Mouse (Mus musculus) hindbrain, embryonic 13.5 days (tissue): Measurements from ENCODE around the gene Plek2. TPM values are rescaled to one million over a fixed set of nuclear protein-coding genes. Genes with fewer than 3 reads are reported as not detected.
A peak's percentile ranks its signal among the peaks of the same experiment; 100 is the strongest.

Experiments used
- ATAC-seq: fragments of 200-750 bp; cut with Nextera tagmentation; 2 replicates; pipeline ENCODE4 v1.8.0; 2017; ENCODE audit warnings: moderate TSS enrichment; ENCODE audit not compliant: low FRiP score
- H3K27ac ChIP-seq: fragments of 300-500 bp; sonication (generic); 2 replicates; pipeline ENCODE4 v1.5.1; 2015; ENCODE audit warnings: inconsistent platforms, mild to moderate bottlenecking, moderate library complexity
- H3K27me3 ChIP-seq: fragments of 300-500 bp; sonication (generic); 2 replicates; pipeline ENCODE4 v1.6.1; 2015; ENCODE audit warnings: mild to moderate bottlenecking, inconsistent platforms
- H3K36me3 ChIP-seq: fragments of 300-500 bp; sonication (generic); 2 replicates; pipeline ENCODE4 v1.6.1; 2015; ENCODE audit warnings: mild to moderate bottlenecking, inconsistent platforms
- H3K4me1 ChIP-seq: fragments of 300-500 bp; sonication (generic); replicated peaks from 2 replicates; pipeline ENCODE4 v1.6.1; 2015; ENCODE audit warnings: inconsistent platforms
- H3K4me2 ChIP-seq: fragments of 300-500 bp; sonication (generic); 2 replicates; pipeline ENCODE4 v1.6.1; 2015; ENCODE audit warnings: inconsistent platforms, mild to moderate bottlenecking, moderate library complexity
- H3K4me3 ChIP-seq: fragments of 300-500 bp; sonication (generic); 2 replicates; pipeline ENCODE4 v1.5.1; 2015; ENCODE audit warnings: mild to moderate bottlenecking, inconsistent platforms
- H3K9ac ChIP-seq: fragments of 300-500 bp; sonication (generic); 2 replicates; pipeline ENCODE4 v1.6.1; 2015; ENCODE audit warnings: mild to moderate bottlenecking, inconsistent platforms
- H3K9me3 ChIP-seq: fragments of 300-500 bp; sonication (generic); 2 replicates; pipeline ENCODE4 v1.6.1; 2016; ENCODE audit warnings: inconsistent platforms
- WGBS: fragments of 180-500 bp; shearing (Covaris S2); methylation state at CpG from one replicate; pipeline ENCODE4 v1.1.7; 2015; 5-methylcytosine and 5-hydroxymethylcytosine counted together
- polyA plus RNA-seq: library from polyadenylated mRNA; unstranded; fragments of >200 nt; fragmentation: Nextera tagmentation; extraction: Ambion mirVana; gene quantifications from 2 replicates; pipeline ENCODE4 v1.2.1, GENCODE M21; 2015

Gene Plek2
- polyA plus RNA-seq, 1 experiment from 2014 or later, result 1.1 TPM

DNA sequence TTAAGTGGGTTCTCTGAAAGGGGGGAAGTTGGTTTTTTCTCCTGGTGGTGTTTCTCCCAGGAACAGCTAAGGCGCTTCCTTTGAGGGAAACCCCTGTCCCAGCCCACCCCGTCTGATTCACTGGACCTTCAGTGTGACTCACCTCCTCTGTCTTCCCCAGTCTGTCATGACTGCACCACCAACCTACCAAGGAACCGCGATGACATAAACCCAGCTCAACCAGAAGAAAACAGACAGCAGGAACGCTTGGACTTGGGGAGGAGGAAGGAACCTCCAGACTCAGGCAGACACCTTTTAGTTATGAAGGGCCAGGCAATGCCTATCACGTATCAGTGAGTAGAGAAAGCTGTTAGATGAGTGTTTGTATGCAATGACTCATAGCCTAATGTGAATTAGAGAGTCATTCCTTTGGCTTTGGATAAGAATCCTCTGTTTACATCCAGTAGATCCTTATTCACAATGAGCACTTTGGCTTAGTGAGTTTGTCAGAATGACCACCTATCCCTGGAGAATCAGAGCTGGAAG is 1.4 kb upstream of the Plek2 start:
- Histone ChIP-seq H3K9me3 (no peaks in the 10 kb centered on the region), H3K4me1 (peaks cover 23% of the 10 kb centered on the region), H3K9ac (no peak overlapping the region), H3K4me2 (no peak overlapping the region), H3K27ac (no peak overlapping the region), H3K4me3 (no peak overlapping the region), H3K27me3 (peaks cover 82% of the 10 kb centered on the region), H3K36me3 (no peaks in the 10 kb centered on the region)
- no peak for ATAC-seq
- 79% methylated on average over 6 of the region's 6 CpGs for WGBS

DNA sequence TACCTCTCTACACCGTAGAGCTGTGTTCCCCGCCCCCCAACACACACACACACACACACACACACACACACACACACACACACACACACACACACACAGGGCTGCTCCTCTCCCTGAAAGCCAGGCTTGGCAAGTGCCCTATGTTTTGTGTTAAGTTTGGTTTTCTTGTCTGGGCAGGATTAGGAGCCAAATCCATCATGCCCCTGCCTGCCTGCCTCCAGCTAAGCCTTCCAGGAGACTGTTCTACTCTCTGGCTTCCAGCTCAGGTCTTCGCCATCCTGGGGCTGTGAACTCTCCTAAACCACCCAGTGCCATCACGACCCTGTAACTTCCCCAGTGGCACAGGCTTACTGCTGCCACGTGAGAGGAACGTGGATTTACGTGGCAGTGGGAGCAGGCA is 2.3 kb downstream of the Plek2 start:
- no peak for ATAC-seq
- peaks cover 49% of the 10 kb centered on the region for H3K27me3 ChIP-seq

DNA sequence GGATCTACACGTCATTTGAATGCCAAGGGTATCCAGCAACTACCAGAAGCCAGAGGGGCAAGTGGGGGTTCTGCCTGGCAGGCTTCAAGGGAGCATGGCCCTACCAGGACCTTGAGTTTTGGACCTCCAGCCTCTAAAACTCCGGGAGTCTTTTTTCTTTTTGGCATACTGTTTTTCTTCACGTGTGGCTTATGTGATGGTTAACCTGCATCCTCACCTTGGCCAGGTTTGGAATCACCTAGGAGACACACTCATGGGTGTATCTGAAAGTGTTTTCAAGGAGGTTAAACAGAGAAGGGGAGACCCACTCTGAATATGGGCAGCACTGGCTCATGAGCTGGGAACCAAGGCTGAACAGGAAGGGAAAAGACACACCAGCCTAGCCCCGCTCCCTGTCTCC is 3.5 kb downstream of the Plek2 start:
- Histone ChIP-seq H3K36me3 (no peaks in the 10 kb centered on the region), H3K4me3 (no peak overlapping the region), H3K27ac (no peak overlapping the region), H3K4me2 (no peak overlapping the region), H3K27me3 (peaks cover 38% of the 10 kb centered on the region), H3K4me1 (peaks cover 8% of the 10 kb centered on the region), H3K9ac (no peak overlapping the region), H3K9me3 (no peaks in the 10 kb centered on the region)
- ATAC-seq, result no peak
- WGBS, result 87% methylated on average over 4 of the region's 4 CpGs

More for the DNA sequence above, 2.3 kb downstream of the Plek2 start:
- no peak overlapping the region for H3K4me2 ChIP-seq
- WGBS, result 90% methylated on average over 6 of the region's 7 CpGs
- H3K36me3 ChIP-seq, result no peaks in the 10 kb centered on the region
- peaks cover 8% of the 10 kb centered on the region for H3K4me1 ChIP-seq
- no peak overlapping the region for H3K4me3 ChIP-seq
- no peak overlapping the region for H3K9ac ChIP-seq
- H3K9me3 ChIP-seq, result no peaks in the 10 kb centered on the region
- no peak overlapping the region for H3K27ac ChIP-seq

DNA sequence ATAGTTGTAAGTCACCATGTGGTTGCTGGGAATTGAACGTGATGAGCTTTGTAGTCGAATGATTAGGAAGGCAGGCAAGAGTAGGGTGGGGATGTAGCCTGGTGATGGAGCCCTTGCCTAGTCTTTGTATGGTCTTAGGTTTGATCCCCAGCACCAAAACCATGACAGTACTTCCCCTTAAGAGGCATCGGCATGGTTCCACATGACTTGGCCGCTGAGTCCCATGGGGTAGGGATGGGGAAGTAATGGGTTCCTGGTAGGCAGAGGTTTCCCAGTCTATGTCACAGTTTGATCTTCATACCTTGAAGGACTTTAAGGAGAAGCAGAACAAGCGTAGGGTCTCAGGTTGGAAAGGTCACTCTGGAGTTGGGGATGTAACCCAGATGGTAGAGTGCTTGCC is 5.3 kb downstream of the Plek2 start:
- Histone ChIP-seq H3K4me2 (no peak overlapping the region), H3K27me3 (peaks cover 20% of the 10 kb centered on the region), H3K36me3 (no peaks in the 10 kb centered on the region), H3K27ac (no peak overlapping the region), H3K4me3 (no peak overlapping the region), H3K9ac (no peak overlapping the region), H3K4me1 (peaks cover 1% of the 10 kb centered on the region), H3K9me3 (no peaks in the 10 kb centered on the region)
- WGBS, result 91% methylated on average over 5 of the region's 5 CpGs
- no peak for ATAC-seq

DNA sequence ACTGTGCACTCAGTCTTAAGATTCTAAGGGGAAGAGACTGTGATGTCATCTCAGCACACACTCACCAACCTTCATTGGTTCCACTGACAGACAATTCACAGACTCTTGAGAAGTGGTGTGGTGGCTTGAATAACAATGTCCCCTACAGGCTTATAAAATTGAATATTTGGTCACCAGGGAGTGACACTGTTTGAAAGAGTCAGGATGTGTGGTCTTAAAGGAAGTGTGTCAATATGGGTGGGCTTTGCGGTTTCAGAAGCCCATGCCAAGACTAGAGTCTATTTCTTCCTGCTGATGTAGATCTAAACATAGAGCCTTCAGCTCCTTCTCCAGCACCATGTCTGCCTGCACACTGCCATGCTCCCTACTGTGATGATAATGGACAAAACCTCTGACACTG is 8.9 kb downstream of the Plek2 start:
- ATAC-seq, result no peak
- H3K9ac ChIP-seq, result no peak overlapping the region
- H3K4me3 ChIP-seq, result no peak overlapping the region
- 88% methylated on average over 1 of the region's 1 CpGs for WGBS
- no peaks in the 10 kb centered on the region for H3K36me3 ChIP-seq
- H3K27me3 ChIP-seq, result 0 out of 2 replicates have a peak, but pooled peaks cover 3% of the 10 kb centered on the region
- H3K4me1 ChIP-seq, result no peaks in the 10 kb centered on the region
- no peak overlapping the region for H3K27ac ChIP-seq
- no peaks in the 10 kb centered on the region for H3K9me3 ChIP-seq
- no peak overlapping the region for H3K4me2 ChIP-seq

DNA sequence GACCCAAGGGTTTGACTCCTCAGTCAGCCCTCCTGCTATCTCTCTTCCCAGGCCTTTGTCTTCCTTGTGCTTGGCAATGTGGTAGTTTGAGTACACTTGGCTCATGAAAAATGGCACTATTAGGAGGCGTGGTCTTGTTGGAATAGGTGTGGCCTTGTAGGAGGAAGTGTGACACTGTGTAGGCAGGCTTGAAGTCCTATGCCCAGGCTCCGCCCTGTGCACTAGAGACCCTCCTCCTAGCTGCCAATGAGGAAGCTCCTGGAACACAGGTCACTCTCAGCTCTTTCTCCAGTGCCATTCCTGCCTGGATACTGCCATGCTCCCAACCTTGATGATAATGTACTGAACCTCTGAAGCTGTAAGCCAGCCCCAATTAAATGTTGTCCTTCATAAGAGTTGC is 15.6 kb downstream of the Plek2 start:
- no peak overlapping the region for H3K4me2 ChIP-seq
- no peak overlapping the region for H3K4me3 ChIP-seq
- 65% methylated on average over 2 of the region's 2 CpGs for WGBS
- H3K27ac ChIP-seq, result no peak overlapping the region
- no peak for ATAC-seq
- peaks cover 12% of the 10 kb centered on the region for H3K36me3 ChIP-seq
- no peaks in the 10 kb centered on the region for H3K4me1 ChIP-seq
- 0 out of 2 replicates have a peak, but pooled peaks cover 5% of the 10 kb centered on the region for H3K9me3 ChIP-seq
- H3K27me3 ChIP-seq, result no peaks in the 10 kb centered on the region
- H3K9ac ChIP-seq, result no peak overlapping the region

DNA sequence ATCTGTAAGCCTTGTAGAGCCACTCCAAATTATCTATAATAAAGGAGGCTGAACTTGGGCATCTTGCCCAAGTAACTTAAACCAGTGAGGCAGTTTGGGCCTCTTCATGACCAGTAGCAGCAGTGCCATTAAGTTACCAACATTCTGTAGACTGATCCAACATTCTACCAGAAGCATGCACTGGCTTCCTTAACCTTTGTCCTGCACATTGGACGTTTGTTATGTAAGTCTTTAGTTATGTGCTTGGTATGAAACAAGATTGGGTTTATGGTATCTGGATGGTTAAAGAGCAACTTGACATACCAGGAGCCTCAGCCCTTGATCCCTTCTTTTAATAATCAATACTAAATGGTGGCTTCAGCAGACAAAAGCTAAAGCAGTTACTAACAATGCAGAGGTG is 16.7 kb downstream of the Plek2 start:
- peaks cover 21% of the 10 kb centered on the region for H3K36me3 ChIP-seq
- 0 out of 2 replicates have a peak, but pooled peaks cover 5% of the 10 kb centered on the region for H3K9me3 ChIP-seq
- H3K27me3 ChIP-seq, result no peaks in the 10 kb centered on the region
- no peak for ATAC-seq
- H3K9ac ChIP-seq, result no peak overlapping the region
- H3K27ac ChIP-seq, result no peak overlapping the region
- 78% methylated on average over 1 of the region's 1 CpGs for WGBS
- no peak overlapping the region for H3K4me2 ChIP-seq
- no peak overlapping the region for H3K4me3 ChIP-seq
- H3K4me1 ChIP-seq, result no peaks in the 10 kb centered on the region

DNA sequence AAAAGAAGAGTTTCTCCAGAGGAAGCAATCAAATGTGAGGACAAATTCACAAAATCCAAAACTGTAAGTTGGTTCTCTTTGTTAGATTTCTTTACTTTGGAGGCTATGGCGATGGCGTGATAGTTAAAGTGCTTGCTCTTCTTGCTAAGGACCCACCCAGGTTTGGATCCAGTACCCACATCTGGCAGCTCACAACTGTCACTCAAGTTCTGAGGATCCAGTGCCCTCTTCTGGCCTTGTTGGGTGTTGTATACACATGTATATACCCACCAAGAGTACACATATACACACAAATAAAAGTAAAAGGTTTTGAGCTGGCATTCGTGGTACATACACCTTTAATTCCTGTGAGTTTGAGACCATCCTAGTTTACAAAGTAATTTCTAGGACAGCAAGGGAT is 32.2 kb downstream of the Plek2 start:
- no peak for ATAC-seq
- H3K4me1 ChIP-seq, result no peaks in the 10 kb centered on the region
- peaks cover 46% of the 10 kb centered on the region for H3K36me3 ChIP-seq
- no peaks in the 10 kb centered on the region for H3K27me3 ChIP-seq
- no peak overlapping the region for H3K4me3 ChIP-seq
- no peaks in the 10 kb centered on the region for H3K9me3 ChIP-seq
- H3K9ac ChIP-seq, result no peak overlapping the region
- no peak overlapping the region for H3K4me2 ChIP-seq
- WGBS, result 99% methylated on average over 3 of the region's 3 CpGs
- no peak overlapping the region for H3K27ac ChIP-seq

DNA sequence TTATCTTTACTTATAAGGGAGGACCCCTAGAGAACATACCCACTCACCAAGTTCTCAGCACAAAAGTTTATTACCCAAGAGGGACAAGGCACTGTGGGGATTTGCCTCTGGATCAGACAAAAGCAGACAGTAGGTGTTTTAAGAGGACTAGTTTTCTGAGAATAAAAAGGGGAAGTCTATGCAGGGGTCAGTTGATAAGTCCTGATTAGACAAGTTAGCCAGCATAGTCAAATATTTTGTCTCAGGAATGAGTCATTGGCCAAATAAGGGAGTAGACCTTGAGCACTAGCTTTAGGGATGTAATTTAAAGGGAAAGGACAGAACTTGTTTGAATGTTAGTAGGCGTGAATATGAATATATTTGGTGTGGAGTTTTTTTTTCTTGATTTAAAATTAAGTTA is 38.6 kb downstream of the Plek2 start:
- 97% methylated on average over 1 of the region's 1 CpGs for WGBS
- peaks cover 37% of the 10 kb centered on the region for H3K36me3 ChIP-seq
- H3K4me3 ChIP-seq, result no peak overlapping the region
- ATAC-seq, result no peak
- H3K4me2 ChIP-seq, result no peak overlapping the region
- H3K27ac ChIP-seq, result no peak overlapping the region
- H3K27me3 ChIP-seq, result no peaks in the 10 kb centered on the region
- H3K9me3 ChIP-seq, result no peaks in the 10 kb centered on the region
- H3K4me1 ChIP-seq, result peaks cover 2% of the 10 kb centered on the region
- H3K9ac ChIP-seq, result no peak overlapping the region

DNA sequence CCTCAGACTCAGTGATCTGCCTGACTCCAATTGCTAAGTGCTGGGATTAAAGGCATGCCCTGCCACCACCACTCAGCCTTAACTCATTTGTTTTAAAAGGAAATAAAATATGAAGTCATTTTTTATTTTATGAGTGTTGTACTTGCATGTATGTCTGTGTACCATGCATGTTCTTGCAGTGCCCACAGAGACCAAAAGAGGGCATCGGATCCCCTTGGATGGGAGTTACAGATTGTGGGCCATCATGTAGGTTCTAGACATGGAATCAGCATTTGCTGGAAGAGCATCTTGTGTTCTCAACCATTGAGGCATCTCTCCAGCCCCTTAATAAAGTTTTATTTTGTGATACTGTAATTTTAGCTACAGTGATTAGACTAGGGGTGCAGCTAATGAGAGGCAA is 41.3 kb downstream of the Plek2 start:
- no peaks in the 10 kb centered on the region for H3K9me3 ChIP-seq
- WGBS, result 96% methylated on average over 1 of the region's 1 CpGs
- no peak overlapping the region for H3K27ac ChIP-seq
- H3K4me3 ChIP-seq, result no peak overlapping the region
- H3K4me1 ChIP-seq, result peaks cover 15% of the 10 kb centered on the region
- H3K27me3 ChIP-seq, result no peaks in the 10 kb centered on the region
- H3K36me3 ChIP-seq, result peaks cover 26% of the 10 kb centered on the region
- H3K9ac ChIP-seq, result no peak overlapping the region
- H3K4me2 ChIP-seq, result no peak overlapping the region
- no peak for ATAC-seq

DNA sequence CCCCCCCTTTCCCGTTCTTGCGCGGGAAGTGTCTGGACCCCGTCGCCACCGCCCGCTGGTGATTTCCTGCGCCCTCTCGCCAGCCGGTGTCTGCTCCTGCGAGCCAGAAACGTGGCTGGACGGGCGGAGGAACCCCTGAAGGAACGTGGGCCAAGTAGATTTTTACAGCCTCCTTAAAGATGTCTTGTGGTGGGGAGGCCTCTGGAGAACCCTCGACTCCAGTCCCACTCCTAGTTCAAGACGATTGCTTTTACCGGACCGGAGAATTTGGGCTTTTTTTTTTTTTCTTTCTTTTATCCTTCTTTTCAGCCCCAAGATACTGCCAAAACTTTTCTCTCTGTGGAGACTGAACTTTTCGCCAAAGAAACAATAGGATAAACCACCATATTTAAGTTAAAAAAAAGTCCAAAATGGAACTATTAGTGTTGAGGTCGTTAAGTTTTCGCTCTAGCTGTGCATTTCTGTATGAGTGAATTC is 44.5 kb downstream of the Plek2 start:
- ATAC-seq, result no peak

DNA sequence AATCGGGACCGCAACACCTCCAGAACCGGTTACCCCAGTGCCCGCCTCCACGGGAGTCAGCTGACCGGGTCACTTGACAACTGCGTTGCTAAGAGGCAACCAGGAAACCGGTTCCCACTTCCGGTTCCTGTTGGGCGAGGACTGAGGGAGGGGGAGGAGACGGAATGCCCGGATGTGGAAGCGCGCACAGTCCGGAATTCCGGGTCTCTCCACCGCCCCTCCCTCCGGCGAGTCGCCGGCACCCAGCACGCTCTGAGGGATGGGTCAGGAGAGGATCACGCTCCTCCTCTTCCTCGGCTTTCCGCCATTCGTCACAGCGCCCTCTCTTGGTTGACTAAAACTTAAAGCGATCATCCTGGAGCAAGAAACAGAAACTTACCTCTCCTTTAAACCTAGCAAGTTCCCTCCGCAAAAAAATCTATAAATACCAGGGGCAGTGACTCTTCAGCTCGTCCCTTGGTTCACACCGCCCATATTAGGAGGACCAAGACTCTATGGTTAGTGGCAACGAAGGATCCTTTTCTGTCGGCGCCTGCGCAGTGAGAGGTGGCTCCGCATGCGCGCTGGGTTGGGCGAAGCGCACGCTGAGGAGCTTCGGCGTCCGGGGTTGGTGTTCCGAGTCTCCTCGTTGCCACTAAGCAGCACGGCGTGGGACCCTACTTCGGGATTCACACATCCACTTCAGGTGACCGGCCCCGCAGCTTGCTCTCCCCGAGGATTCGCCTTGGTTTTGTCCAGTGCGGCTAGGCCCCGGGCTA is 45.1 kb downstream of the Plek2 start, which contains the start of the genes Atp6v1d and Eif2s1:
Atp6v1d (minus strand) TSS at position 143 of the 758 bp plus-strand sequence.
Eif2s1 (plus strand) TSS at position 324 of the 758 bp plus-strand sequence.
- no peaks in the 10 kb centered on the region for H3K9me3 ChIP-seq
- peak; percentile 100 for ATAC-seq
- peak within 1 kb of the TSS; percentile 89 for H3K9ac ChIP-seq
- peak within 1 kb of the TSS; percentile 71 for H3K4me2 ChIP-seq
- no peaks in the 10 kb centered on the region for H3K27me3 ChIP-seq
- H3K4me1 ChIP-seq, result peaks cover 41% of the 10 kb centered on the region
- peak within 1 kb of the TSS; percentile 92 for H3K4me3 ChIP-seq
- WGBS, result under 1% methylated on average over 55 of the region's 55 CpGs
- H3K36me3 ChIP-seq, result peaks cover 2% of the 10 kb centered on the region; the same call in 1 of the 2 replicates
- peak within 1 kb of the TSS; percentile 86 for H3K27ac ChIP-seq

More for the DNA sequence above, 44.5 kb downstream of the Plek2 start:
- Histone ChIP-seq H3K4me1 (peaks cover 41% of the 10 kb centered on the region), H3K9ac (peak overlapping the region; percentile 88), H3K27me3 (no peaks in the 10 kb centered on the region), H3K9me3 (no peaks in the 10 kb centered on the region), H3K4me3 (peak overlapping the region; percentile 92), H3K36me3 (peaks cover 7% of the 10 kb centered on the region), H3K4me2 (peak overlapping the region; percentile 60), H3K27ac (peak overlapping the region; percentile 86)
- WGBS, result under 1% methylated on average over 22 of the region's 22 CpGs
